Mouse (Mus musculus) cerebellum, adult 9-11 months (tissue): ENCODE results near the gene Gm42417.
"Not testable (repeated sequence)": the region's sequence is repeated elsewhere in the genome, so short reads cannot be mapped to it uniquely, and the experiment has no call there.

Experiments used
- DNase-seq: peaks from one replicate; pipeline ENCODE4 v3.0.0; 2022

The Gm42417 gene

GRCm38 (mm10) chr1:36545382-36545781 lies 6.2 kb upstream of the Gm42417 start:
- no peak for DNase-seq

- DNase-seq, result no peak
Observed at GRCm38 (mm10) chr1:36542925-36543324, 3.7 kb upstream of the Gm42417 start.

DNA sequence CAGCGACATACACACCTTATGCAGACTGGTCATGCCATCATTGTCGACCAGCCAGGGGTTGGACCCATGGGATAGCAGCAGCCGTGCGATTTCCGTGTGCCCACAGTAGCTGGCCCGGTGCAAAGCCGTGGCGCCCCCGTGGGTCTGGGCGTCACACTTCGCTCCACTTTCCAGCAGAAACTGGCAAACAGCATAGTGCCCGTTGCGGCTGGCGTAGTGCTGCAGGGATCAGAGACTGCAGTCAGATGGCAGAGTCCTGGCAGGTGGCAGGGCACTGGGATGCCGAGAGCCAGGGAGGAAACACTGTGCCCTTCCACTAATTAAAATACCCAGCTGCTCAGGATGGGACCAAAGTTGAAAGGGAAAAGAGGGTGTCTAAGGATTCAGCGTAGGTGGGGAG lies 2.6 kb upstream of the Gm42417 start:
- peak; percentile 80 for DNase-seq

DNA sequence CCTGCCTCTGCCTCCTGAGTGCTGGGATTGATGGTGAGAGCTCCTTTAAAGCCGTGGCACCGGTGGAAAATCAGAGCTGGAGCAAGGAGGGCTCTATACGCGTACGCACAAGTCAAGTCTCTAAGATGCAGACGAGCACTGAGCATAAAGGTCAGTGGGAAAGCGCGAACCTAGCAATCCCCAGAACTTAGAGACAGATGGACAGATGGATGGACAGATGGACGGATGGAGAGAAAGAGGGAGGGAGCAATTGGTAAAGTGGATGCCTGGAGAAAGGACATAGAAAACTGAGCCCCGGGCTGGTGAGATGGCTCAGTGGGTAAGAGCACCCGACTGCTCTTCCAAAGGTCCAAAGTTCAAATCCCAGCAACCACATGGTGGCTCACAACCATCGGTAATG lies 1.6 kb upstream of the Gm42417 start:
- DNase-seq, result peak; percentile 54

- DNase-seq, result no peak
Observed at GRCm38 (mm10) chr1:36540132-36540531, 903 bp upstream of the Gm42417 start.

- no peak for DNase-seq
Observed at GRCm38 (mm10) chr1:36538727-36539126, 502 bp downstream of the Gm42417 start.

DNA sequence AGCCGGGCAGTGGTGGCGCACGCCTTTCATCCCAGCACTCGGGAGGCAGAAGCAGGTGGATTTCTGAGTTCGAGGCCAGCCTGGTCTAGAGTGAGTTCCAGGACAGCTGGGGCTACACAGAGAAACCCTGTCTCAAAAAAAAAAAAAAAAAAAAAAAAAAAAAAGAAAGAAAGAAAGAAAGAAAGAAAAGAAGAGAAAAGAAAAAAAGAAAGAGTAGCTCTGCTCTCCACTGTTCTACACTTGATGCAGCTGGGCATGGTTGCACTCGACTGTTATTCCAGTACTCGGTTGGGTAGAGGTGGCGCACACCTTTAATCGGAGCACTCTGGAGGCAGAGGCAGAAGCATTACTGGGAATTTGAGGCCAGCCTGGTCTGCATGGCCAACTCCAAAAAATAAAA lies 2.4 kb downstream of the Gm42417 start, which contains the start of gene Ankrd23:
Gene Ankrd23, minus strand, starts transcription at position 101 of the 400 bp plus-strand sequence.
- not testable (repeated sequence) for DNase-seq

DNA sequence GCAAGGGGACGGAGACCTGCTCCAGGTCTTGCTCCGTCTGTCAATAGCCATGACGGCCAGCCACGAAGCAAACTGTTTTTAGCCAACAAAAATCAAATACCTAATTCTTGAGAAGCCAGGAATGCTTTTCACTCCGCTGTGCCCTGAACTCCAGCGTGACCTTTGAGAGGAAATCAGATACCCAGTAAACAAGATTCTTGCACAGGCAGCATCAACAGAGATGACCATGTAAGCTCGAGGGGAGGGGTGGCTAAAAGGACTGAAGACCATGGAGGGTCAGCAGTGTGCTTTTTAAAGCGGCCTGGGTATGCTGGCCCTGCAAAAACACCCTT lies 2.9 kb downstream of the Gm42417 start:
- DNase-seq, result no peak

GRCm38 (mm10) chr1:36535477-36536396 lies 3.5 kb downstream of the Gm42417 start:
- peak; percentile 78 for DNase-seq

GRCm38 (mm10) chr1:36534595-36535058 lies 4.6 kb downstream of the Gm42417 start:
- no peak for DNase-seq

GRCm38 (mm10) chr1:36533546-36533945 lies 5.7 kb downstream of the Gm42417 start:
- DNase-seq, result no peak

DNA sequence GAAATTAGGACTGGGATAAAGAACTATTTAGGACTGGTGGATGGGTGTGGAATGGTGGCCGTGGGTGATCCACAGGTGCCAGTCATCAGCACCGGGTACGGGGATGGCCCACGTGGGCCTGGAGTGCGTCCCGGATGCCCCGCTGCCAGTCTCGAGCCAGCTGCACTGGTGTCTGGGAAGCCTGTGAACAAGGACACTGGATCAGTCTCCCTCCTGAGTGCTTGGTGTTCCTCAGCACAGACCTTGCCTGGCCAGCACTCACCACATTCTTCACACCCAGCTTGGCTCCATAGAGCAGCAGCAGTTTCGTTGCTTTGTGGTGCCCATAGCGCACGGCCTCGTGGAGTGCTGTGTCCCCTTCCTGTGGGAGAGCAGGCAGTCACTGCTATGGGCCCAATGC lies 7.8 kb downstream of the Gm42417 start:
- DNase-seq, result no peak

- no peak for DNase-seq
Observed at GRCm38 (mm10) chr1:36530962-36531361, 8.3 kb downstream of the Gm42417 start.

- DNase-seq, result no peak
Observed at GRCm38 (mm10) chr1:36530485-36530884, 8.7 kb downstream of the Gm42417 start.

GRCm38 (mm10) chr1:36529875-36530274 lies 9.4 kb downstream of the Gm42417 start:
- no peak for DNase-seq

DNA sequence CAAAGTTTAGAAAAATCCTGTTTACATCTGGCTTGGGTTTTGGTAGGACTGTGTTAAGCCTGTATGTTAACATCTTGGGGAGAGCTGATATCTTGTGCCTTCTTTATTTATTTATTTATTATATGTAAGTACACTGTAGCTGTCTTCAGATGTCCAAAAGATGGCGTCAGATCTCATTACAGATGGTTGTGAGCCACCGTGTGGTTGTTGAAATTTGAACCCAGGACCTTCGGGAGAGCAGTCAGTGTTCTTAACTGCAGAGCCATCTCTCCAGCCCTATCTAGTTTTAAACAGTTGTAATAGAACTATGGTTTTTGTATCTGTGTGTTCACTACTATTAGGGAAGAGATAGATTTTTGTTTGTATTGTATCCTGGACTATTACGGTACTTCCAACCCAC lies 10.0 kb downstream of the Gm42417 start:
- no peak for DNase-seq

GRCm38 (mm10) chr1:36528351-36528750 lies 10.9 kb downstream of the Gm42417 start:
- no peak for DNase-seq

DNA sequence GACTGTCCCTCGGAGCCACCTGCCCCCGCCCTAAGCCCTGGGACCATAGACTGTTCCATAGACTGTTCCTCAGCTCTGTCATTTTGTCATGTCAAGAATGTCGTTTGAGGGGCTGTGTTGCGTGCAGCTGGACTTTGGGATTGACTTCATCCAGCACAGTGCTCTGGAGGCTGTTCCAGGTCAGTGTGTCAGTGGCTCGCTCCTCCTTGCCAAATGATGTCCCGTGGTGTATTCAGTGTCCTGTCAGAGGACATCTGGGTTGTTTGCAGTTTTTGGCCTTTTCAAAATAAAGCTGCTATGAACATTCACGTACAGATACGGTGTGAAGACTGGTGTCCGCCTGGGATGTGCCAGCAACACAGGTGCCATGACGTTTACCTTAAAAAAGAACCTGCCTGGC lies 12.3 kb downstream of the Gm42417 start:
- DNase-seq, result no peak

- no peak for DNase-seq
Observed at GRCm38 (mm10) chr1:36525774-36526173, 13.5 kb downstream of the Gm42417 start.

DNA sequence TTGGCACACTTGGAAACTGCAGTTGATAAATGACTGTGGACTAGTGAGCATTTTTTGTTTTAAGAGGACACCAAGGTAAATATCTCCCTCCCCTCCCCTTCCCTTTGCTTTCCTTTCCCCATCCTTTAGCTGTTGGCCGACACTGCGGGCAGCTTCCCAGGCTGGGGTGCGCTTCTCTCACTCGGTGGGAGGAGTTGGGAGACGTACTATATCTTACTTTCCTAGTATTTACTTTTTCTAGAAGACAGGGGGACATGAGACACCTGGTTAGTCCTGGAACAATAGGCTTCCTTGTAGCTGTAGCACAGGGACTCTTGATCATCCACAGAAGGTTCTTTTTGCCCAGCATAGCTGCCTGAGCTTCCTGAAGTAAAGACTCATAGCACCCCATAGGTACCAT lies 15.2 kb downstream of the Gm42417 start:
- DNase-seq, result no peak

DNA sequence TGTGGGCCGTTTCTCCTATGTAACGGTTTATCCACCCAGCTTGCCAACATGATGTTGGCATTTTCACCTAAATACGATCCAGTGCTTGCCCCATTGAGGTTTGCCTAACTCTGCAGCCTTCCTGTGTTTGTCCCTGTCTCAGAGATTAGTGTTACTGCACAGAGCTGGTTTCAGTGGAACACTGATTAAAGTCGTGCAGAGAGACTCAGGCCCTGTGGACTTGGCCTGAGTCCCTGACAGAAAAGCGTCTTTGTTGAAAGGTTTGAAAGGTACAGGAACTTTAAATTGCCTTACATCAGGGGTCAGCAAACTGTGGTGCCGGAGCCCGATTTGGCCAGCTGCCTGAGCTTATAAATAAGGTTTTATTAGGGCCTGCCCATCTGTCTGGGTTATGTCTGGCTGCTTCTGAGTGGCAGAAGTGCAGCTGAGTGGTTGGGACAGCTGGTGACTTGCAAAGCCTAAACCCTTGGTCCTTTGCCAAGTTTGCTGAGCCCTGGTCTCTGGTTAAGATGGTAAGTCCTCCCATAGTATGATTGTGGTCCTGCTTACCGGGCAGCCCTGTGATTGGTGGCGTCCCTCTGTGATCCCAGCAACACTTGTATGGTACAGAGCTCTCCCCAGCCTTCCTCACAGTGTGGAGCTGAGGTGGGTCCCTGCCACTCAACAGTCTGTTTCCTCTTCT lies 15.8 kb downstream of the Gm42417 start:
- DNase-seq, result no peak

- DNase-seq, result no peak
Observed at GRCm38 (mm10) chr1:36522210-36522609, 17.0 kb downstream of the Gm42417 start.

DNA sequence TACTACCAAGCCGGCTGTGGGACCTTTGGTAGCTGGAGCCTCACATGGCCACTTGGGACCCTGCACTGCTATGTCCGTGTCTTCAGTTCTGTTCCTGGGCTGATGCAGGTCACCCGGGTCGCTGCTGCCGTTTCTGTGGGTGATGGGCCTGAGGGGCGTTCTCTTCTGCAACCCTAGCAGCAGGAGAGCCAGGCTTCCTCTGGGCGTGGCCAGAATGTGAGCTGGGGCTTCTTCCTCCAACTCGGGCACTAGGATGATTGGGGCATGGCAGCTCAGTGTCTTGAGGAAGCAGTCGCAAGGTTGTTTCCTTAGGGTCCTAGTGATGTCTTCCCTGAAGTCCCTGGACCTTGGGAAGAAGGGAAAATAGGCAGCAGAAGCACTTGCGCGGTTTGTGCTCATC lies 19.6 kb downstream of the Gm42417 start:
- DNase-seq, result no peak

DNA sequence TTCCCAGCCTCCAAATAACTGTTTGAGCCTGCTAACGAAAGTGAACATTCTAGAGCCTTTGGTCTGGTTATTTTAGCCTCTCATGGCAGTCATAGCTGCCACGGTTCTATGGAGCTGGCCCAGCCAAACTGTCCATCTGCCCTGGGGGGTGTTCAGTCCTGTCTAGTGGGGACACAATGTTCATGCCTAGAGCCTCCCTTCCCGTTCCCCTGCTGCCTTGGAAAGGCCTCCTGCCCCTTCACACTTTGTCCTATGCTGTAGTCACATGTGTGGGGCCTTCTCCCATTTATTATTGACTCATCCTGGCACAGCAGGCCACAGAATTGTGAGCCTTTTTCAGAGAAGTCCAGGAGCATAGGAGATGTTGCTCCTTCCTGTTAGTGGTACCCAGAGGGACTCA lies 21.0 kb downstream of the Gm42417 start:
- no peak for DNase-seq
